Mouse (Mus musculus) neural tube, embryonic 15.5 days (tissue): ENCODE data around the gene Olfr918. TPM values are rescaled to one million over a fixed set of nuclear protein-coding genes. Genes with fewer than 3 reads are reported as not detected.
A peak's percentile ranks its signal among the peaks of the same experiment; 100 is the strongest.

Source experiments
- ATAC-seq: fragments of 200-750 bp; cut with Nextera tagmentation; 2 replicates; pipeline ENCODE4 v1.8.0; 2017; ENCODE audit warnings: mild to moderate bottlenecking, moderate TSS enrichment, moderate library complexity; ENCODE audit not compliant: low FRiP score
- H3K27ac ChIP-seq: fragments of 300-500 bp; sonication (generic); replicated peaks from 2 replicates; pipeline ENCODE4 v1.5.1; 2015; ENCODE audit warnings: mild to moderate bottlenecking, inconsistent platforms
- H3K27me3 ChIP-seq: fragments of 300-500 bp; sonication (generic); replicated peaks from 2 replicates; pipeline ENCODE4 v1.6.1; 2015; ENCODE audit warnings: inconsistent platforms
- H3K36me3 ChIP-seq: fragments of 300-500 bp; sonication (generic); 2 replicates; pipeline ENCODE4 v1.6.1; 2015; ENCODE audit warnings: inconsistent platforms
- H3K4me1 ChIP-seq: fragments of 300-500 bp; sonication (generic); 2 replicates; pipeline ENCODE4 v1.6.1; 2015; ENCODE audit warnings: inconsistent platforms
- H3K4me2 ChIP-seq: fragments of 300-500 bp; sonication (generic); 2 replicates; pipeline ENCODE4 v1.6.1; 2015; ENCODE audit warnings: inconsistent platforms, mild to moderate bottlenecking, moderate library complexity
- H3K4me3 ChIP-seq: fragments of 300-500 bp; sonication (generic); replicated peaks from 2 replicates; pipeline ENCODE4 v1.5.1; 2015; ENCODE audit warnings: mild to moderate bottlenecking, inconsistent platforms
- H3K9ac ChIP-seq: fragments of 300-500 bp; sonication (generic); replicated peaks from 2 replicates; pipeline ENCODE4 v1.6.1; 2015; ENCODE audit warnings: mild to moderate bottlenecking, inconsistent platforms
- H3K9me3 ChIP-seq: fragments of 300-500 bp; sonication (generic); replicated peaks from 2 replicates; pipeline ENCODE4 v1.6.1; 2016; ENCODE audit warnings: inconsistent platforms
- WGBS: fragments of 180-500 bp; shearing (Covaris S2); methylation state at CpG from one replicate; pipeline ENCODE4 v1.1.7; 2015; ENCODE audit warnings: mixed read lengths; 5-methylcytosine and 5-hydroxymethylcytosine counted together
- polyA plus RNA-seq: library from polyadenylated mRNA; unstranded; fragments of >200 nt; fragmentation: Nextera tagmentation; extraction: Ambion mirVana; gene quantifications from 2 replicates; pipeline ENCODE4 v1.2.1, GENCODE M21; 2015

Gene Olfr918
- not detected in 2 replicates for polyA plus RNA-seq

GRCm38 (mm10) chr9:38674501-38674900, at the start of gene Olfr918:
Gene Olfr918 (minus strand): TSS chr9:38674601.
- Histone ChIP-seq H3K9ac (no peak within 1 kb of the TSS), H3K27ac (no peak within 1 kb of the TSS), H3K27me3 (no peaks in the 10 kb centered on the region), H3K36me3 (no peaks in the 10 kb centered on the region), H3K9me3 (no peaks in the 10 kb centered on the region), H3K4me3 (no peak within 1 kb of the TSS), H3K4me1 (no peaks in the 10 kb centered on the region), H3K4me2 (no peak within 1 kb of the TSS)
- ATAC-seq, result no peak
- 87% methylated on average over 2 of the region's 2 CpGs for WGBS

DNA sequence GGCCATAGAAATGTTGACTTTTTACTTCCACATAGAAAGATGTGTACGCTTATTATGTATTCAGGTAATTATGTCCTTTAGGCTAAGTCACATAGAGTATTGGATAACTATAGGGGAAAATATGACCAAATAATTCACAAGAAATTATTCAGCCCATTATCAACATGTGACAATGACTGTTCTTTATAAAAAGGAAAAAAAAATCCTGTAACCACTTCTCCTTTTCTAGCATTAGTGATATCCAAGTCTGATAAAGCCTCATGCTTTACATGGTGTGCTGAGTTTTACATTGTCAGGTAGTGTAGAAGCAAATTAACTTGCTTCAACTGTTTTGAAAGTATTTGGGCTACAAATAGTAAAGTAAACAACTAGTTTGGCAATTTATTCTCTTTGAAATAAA, 49.6 kb upstream of the Olfr918 start:
- 96% methylated on average over 1 of the region's 1 CpGs for WGBS
- Histone ChIP-seq H3K27ac (no peak overlapping the region), H3K36me3 (no peaks in the 10 kb centered on the region), H3K27me3 (no peaks in the 10 kb centered on the region), H3K9me3 (no peaks in the 10 kb centered on the region), H3K4me2 (no peak overlapping the region), H3K4me3 (no peak overlapping the region), H3K9ac (no peak overlapping the region), H3K4me1 (peaks cover 6% of the 10 kb centered on the region)
- ATAC-seq, result no peak

GRCm38 (mm10) chr9:38718927-38719441, 44.6 kb upstream of the Olfr918 start:
- WGBS, result 6% methylated on average over 3 of the region's 3 CpGs
- 0 out of 2 replicates have a peak overlapping the region, but pooled peaks have one; percentile 26 for H3K9ac ChIP-seq
- no peak for ATAC-seq

DNA sequence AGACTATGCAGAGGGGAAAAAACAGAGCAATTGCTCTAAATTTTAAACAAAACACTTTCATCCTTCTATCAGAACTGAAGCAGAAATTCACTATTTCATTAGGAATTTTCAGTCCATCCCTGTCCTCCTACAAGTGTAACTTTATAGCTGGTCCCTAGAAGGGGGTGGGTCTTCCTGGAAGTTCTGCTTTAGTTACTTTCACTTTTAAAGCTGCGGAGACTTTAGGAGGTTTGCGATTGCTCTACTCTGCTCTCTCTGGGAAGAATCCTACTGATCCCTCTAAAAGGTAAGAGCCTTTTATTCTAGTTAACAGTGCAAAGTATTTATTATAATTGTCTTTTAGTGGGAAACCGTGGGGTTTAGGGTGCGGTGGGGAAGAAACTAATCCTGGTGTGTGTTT, 43.7 kb upstream of the Olfr918 start, which contains the start of gene Vwa5a:
TSS of gene Vwa5a (plus strand) at position 167 of the 400 bp plus-strand sequence.
- Histone ChIP-seq H3K27ac (peak within 1 kb of the TSS; percentile 48), H3K4me1 (peaks cover 12% of the 10 kb centered on the region), H3K4me2 (peak within 1 kb of the TSS; percentile 51), H3K9ac (peak within 1 kb of the TSS; percentile 26; the same call in 1 of the 2 replicates), H3K4me3 (peak within 1 kb of the TSS; percentile 44), H3K9me3 (no peaks in the 10 kb centered on the region), H3K36me3 (no peaks in the 10 kb centered on the region), H3K27me3 (no peaks in the 10 kb centered on the region)
- ATAC-seq, result no peak; the same call in 1 of the 2 replicates
- 6% methylated on average over 4 of the region's 4 CpGs for WGBS

More at GRCm38 (mm10) chr9:38718927-38719441, 44.6 kb upstream of the Olfr918 start:
- Histone ChIP-seq H3K27me3 (no peaks in the 10 kb centered on the region), H3K4me2 (peak overlapping the region; percentile 51), H3K4me3 (peak overlapping the region; percentile 44), H3K36me3 (no peaks in the 10 kb centered on the region), H3K27ac (0 out of 2 replicates have a peak overlapping the region, but pooled peaks have one; percentile 48), H3K9me3 (no peaks in the 10 kb centered on the region), H3K4me1 (peaks cover 12% of the 10 kb centered on the region)

GRCm38 (mm10) chr9:38672887-38673286, 1.5 kb downstream of the Olfr918 start:
- Histone ChIP-seq H3K4me1 (no peaks in the 10 kb centered on the region), H3K27ac (no peak overlapping the region), H3K4me2 (no peak overlapping the region), H3K27me3 (no peaks in the 10 kb centered on the region), H3K9ac (no peak overlapping the region), H3K4me3 (no peak overlapping the region), H3K36me3 (no peaks in the 10 kb centered on the region), H3K9me3 (no peaks in the 10 kb centered on the region)
- WGBS, result 79% methylated on average over 2 of the region's 2 CpGs
- no peak for ATAC-seq

DNA sequence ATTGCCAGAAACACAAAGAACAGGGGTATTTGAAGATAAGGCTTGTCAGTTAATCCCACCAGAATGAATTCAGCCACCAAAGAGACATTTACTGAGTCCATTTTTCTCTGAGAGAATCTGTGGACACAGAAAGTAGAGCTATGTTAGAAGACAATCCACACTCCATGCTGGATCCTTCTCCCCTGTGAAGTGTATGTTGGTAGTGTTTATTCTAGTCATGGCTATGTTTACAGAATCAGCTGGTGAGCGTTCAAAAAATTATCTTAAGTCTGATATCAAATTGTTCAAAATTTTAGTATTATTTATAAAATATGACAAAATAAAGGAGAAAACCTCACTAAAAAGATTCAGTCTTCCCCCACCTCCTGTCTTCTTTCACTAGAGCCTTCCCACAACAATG, 8.7 kb downstream of the Olfr918 start, which contains the start of gene Olfr917:
TSS of gene Olfr917 (minus strand) at position 101 of the 400 bp plus-strand sequence.
- Histone ChIP-seq H3K36me3 (no peaks in the 10 kb centered on the region), H3K4me3 (no peak within 1 kb of the TSS), H3K9me3 (no peaks in the 10 kb centered on the region), H3K27ac (no peak within 1 kb of the TSS), H3K4me1 (no peaks in the 10 kb centered on the region), H3K27me3 (no peaks in the 10 kb centered on the region), H3K9ac (no peak within 1 kb of the TSS), H3K4me2 (no peak within 1 kb of the TSS)
- ATAC-seq, result no peak
- WGBS, result 94% methylated on average over 1 of the region's 1 CpGs

- no peak within 1 kb of the TSS for H3K27ac ChIP-seq
- H3K4me1 ChIP-seq, result no peaks in the 10 kb centered on the region
- no peak within 1 kb of the TSS for H3K4me3 ChIP-seq
- no peaks in the 10 kb centered on the region for H3K27me3 ChIP-seq
- H3K36me3 ChIP-seq, result no peaks in the 10 kb centered on the region
- H3K4me2 ChIP-seq, result no peak within 1 kb of the TSS
- no peak within 1 kb of the TSS for H3K9ac ChIP-seq
- 85% methylated on average over 1 of the region's 1 CpGs for WGBS
- ATAC-seq, result no peak
- H3K9me3 ChIP-seq, result no peaks in the 10 kb centered on the region
These were observed 14.6 kb downstream of the Olfr918 start, which contains the start of gene Olfr916 for GRCm38 (mm10) chr9:38659775-38660174. Gene Olfr916 (minus strand): TSS chr9:38659875.

- H3K36me3 ChIP-seq, result no peaks in the 10 kb centered on the region
- no peaks in the 10 kb centered on the region for H3K27me3 ChIP-seq
- H3K9me3 ChIP-seq, result no peaks in the 10 kb centered on the region
- H3K9ac ChIP-seq, result no peak overlapping the region
- H3K4me1 ChIP-seq, result no peaks in the 10 kb centered on the region
- H3K27ac ChIP-seq, result no peak overlapping the region
- no peak overlapping the region for H3K4me2 ChIP-seq
- ATAC-seq, result no peak
- no peak overlapping the region for H3K4me3 ChIP-seq
- WGBS, result 81% methylated on average over 4 of the region's 4 CpGs
These were observed 42.0 kb downstream of the Olfr918 start for GRCm38 (mm10) chr9:38632406-38632805.

Other genes with a start within 250 kb of the Olfr918 start
- gene Olfr901, start 245.1 kb downstream of the Olfr918 start, polyA plus RNA-seq, result not detected in 2 replicates
- not detected in 2 replicates for gene Olfr902, start 226.9 kb downstream of the Olfr918 start, polyA plus RNA-seq
- not detected in 2 replicates for gene Olfr904, start 211.5 kb downstream of the Olfr918 start, polyA plus RNA-seq
- gene Olfr905, start 203.5 kb downstream of the Olfr918 start, polyA plus RNA-seq, result not detected in 2 replicates
- gene Olfr906, start 187.5 kb downstream of the Olfr918 start, polyA plus RNA-seq, result not detected in 2 replicates
- gene Olfr907, start 178.8 kb downstream of the Olfr918 start, polyA plus RNA-seq, result not detected in 2 replicates
- gene Olfr911-ps1, start 153.0 kb downstream of the Olfr918 start, polyA plus RNA-seq, result not detected in 2 replicates
- gene Olfr910, start 136.8 kb downstream of the Olfr918 start, polyA plus RNA-seq, result not detected in 2 replicates
- gene Olfr912, start 94.4 kb downstream of the Olfr918 start, polyA plus RNA-seq, result not detected in 2 replicates
- not detected in 2 replicates for gene Olfr913, start 81.8 kb downstream of the Olfr918 start, polyA plus RNA-seq
- gene Olfr914, start 69.5 kb downstream of the Olfr918 start, polyA plus RNA-seq, result not detected in 2 replicates
- not detected in 2 replicates for gene Olfr916, start 14.7 kb downstream of the Olfr918 start, polyA plus RNA-seq
- not detected in 2 replicates for gene Olfr917, start 8.8 kb downstream of the Olfr918 start, polyA plus RNA-seq
- not detected in 2 replicates for gene Olfr919, start 29.1 kb upstream of the Olfr918 start, polyA plus RNA-seq
- 8.0 and 17.9 TPM in 2 replicates for gene Vwa5a, start 43.7 kb upstream of the Olfr918 start, polyA plus RNA-seq
- gene Olfr920, start 77.7 kb upstream of the Olfr918 start, polyA plus RNA-seq, result not detected in 2 replicates
- gene Olfr921, start 98.5 kb upstream of the Olfr918 start, polyA plus RNA-seq, result not detected in 2 replicates
- gene Olfr922, start 140.0 kb upstream of the Olfr918 start, polyA plus RNA-seq, result not detected in 2 replicates
- not detected in 2 replicates for gene Olfr923, start 151.9 kb upstream of the Olfr918 start, polyA plus RNA-seq
- gene Olfr924, start 169.8 kb upstream of the Olfr918 start, polyA plus RNA-seq, result not detected in 2 replicates
- gene Olfr26, start 180.5 kb upstream of the Olfr918 start, polyA plus RNA-seq, result not detected in 2 replicates
- not detected in 2 replicates for gene Olfr926, start 202.5 kb upstream of the Olfr918 start, polyA plus RNA-seq